Mouse (Mus musculus) midbrain, embryonic 15.5 days (tissue): ENCODE data around the gene Mcoln2. TPM values are rescaled to one million over a fixed set of nuclear protein-coding genes. Genes with fewer than 3 reads are reported as not detected.

ENCODE experiments used
- ATAC-seq: fragments of 200-750 bp; cut with Nextera tagmentation; replicated peaks from 2 replicates; pipeline ENCODE4 v1.8.0; 2017; ENCODE audit warnings: moderate TSS enrichment
- H3K27ac ChIP-seq: fragments of 300-500 bp; sonication (generic); 2 replicates; pipeline ENCODE4 v1.5.1; 2015; ENCODE audit warnings: mild to moderate bottlenecking, inconsistent platforms
- H3K27me3 ChIP-seq: fragments of 300-500 bp; sonication (generic); replicated peaks from 2 replicates; pipeline ENCODE4 v1.6.1; 2015; ENCODE audit warnings: inconsistent platforms
- H3K36me3 ChIP-seq: fragments of 300-500 bp; sonication (generic); replicated peaks from 2 replicates; pipeline ENCODE4 v1.6.1; 2015; ENCODE audit warnings: inconsistent platforms
- H3K4me1 ChIP-seq: fragments of 300-500 bp; sonication (generic); 2 replicates; pipeline ENCODE4 v1.6.1; 2015; ENCODE audit warnings: inconsistent platforms
- H3K4me2 ChIP-seq: fragments of 300-500 bp; sonication (generic); 2 replicates; pipeline ENCODE4 v1.6.1; 2015; ENCODE audit warnings: inconsistent platforms, mild to moderate bottlenecking, moderate library complexity
- H3K4me3 ChIP-seq: fragments of 300-500 bp; sonication (generic); 2 replicates; pipeline ENCODE4 v1.5.1; 2015; ENCODE audit warnings: mild to moderate bottlenecking, inconsistent platforms
- H3K9ac ChIP-seq: fragments of 300-500 bp; sonication (generic); 2 replicates; pipeline ENCODE4 v1.6.1; 2015; ENCODE audit warnings: mild to moderate bottlenecking, inconsistent platforms
- H3K9me3 ChIP-seq: fragments of 300-500 bp; sonication (generic); 2 replicates; pipeline ENCODE4 v1.6.1; 2016; ENCODE audit warnings: inconsistent platforms
- WGBS: fragments of 180-500 bp; shearing (Covaris S2); methylation state at CpG from one replicate; pipeline ENCODE4 v1.1.7; 2015; ENCODE audit warnings: mixed read lengths; 5-methylcytosine and 5-hydroxymethylcytosine counted together
- polyA plus RNA-seq: library from polyadenylated mRNA; unstranded; fragments of >200 nt; fragmentation: Nextera tagmentation; extraction: Ambion mirVana; gene quantifications from 2 replicates; pipeline ENCODE4 v1.2.1, GENCODE M21; 2015

Mcoln2 gene
- polyA plus RNA-seq, 1 experiment from 2014 or later: 0.13 TPM

DNA sequence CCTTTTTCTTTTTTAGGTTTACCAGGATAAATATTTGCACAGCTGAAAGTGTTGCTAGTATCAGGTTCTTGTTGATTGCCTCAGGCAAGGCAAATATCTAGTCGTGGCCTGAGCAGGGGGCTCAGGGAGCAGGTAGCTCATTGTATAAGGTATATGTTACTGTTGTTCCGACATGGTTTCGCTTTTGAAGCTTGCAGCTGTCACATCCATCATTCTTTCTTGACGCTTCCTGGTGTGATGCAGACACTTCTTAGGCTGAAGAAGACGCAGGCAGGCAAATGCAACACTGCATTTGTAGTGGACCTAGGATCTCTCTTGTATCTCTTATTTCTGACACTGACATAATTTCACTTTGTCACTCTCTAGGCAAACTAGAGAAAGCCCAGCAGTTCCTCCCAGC, 63.7 kb downstream of the Mcoln2 start:
- H3K9me3 ChIP-seq: no peaks in the 10 kb centered on the region
- no peak overlapping the region for H3K9ac ChIP-seq
- no peak for ATAC-seq
- H3K36me3 ChIP-seq: no peaks in the 10 kb centered on the region
- no peak overlapping the region for H3K4me3 ChIP-seq
- 83% methylated on average over 5 of the region's 5 CpGs for WGBS
- no peaks in the 10 kb centered on the region for H3K4me1 ChIP-seq
- no peak overlapping the region for H3K27ac ChIP-seq
- H3K27me3 ChIP-seq: no peaks in the 10 kb centered on the region
- H3K4me2 ChIP-seq: no peak overlapping the region

DNA sequence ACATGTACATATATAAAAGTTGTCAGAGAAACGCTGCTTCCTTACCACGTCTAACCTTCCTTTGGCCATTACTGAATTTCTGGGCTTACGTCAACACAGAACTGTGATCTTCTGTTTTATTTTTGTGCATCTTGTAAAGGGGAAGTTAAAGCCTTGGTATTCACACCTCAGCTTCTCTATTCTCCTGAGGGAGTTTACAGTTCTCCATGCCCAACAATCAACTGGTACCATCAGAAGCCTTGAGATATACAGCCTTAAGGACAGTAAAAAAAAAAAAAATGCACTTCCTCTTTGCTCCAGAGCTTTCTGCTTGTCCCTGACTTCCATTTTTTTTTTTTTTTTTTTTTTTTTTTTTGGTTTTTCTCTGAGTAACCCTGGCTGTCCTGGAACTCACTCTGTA, 66.9 kb downstream of the Mcoln2 start:
- peaks cover 11% of the 10 kb centered on the region for H3K4me1 ChIP-seq
- no peak overlapping the region for H3K4me3 ChIP-seq
- H3K4me2 ChIP-seq: no peak overlapping the region
- no peak for ATAC-seq
- H3K36me3 ChIP-seq: no peaks in the 10 kb centered on the region
- H3K27ac ChIP-seq: no peak overlapping the region
- H3K9ac ChIP-seq: no peak overlapping the region
- H3K27me3 ChIP-seq: peaks cover 18% of the 10 kb centered on the region
- no peaks in the 10 kb centered on the region for H3K9me3 ChIP-seq
- WGBS: 98% methylated on average over 3 of the region's 3 CpGs

DNA sequence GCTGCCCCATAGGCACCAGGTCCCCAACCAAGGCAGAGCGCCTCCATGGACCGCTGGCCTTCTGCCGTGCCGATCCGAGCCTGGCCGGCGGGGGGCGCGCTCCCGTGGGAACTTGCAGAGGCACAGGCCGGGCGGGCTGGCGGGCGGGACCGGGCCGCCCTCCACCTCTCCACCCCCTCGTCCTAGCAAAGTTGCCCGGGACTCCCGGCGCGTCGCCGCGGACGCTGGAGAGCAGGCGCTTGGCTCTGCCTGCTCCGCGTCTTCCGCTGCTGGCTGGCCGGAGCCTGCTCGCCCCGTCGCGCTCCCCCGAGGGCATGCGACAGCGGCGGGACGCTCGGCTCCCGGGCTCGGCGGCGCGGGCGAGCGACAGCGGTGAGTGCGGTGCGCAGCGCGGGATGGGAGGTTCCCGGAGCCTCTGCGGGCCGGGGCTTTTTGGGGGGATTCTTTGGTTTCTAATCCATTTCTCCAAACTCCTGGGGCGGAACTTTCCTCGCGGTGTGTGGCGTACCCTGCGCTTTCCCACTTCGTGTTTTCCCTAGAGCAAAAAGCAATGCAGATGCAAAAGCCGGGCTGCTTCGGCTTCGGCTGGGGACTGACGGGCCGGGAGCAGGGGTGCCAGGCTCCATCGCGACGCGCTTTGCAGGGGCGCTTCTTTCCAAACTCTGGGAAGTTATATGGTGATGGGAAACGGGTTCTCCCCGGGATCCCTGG, 71.3 kb downstream of the Mcoln2 start, which contains the start of gene Lpar3:
Gene Lpar3 (plus strand): TSS at position 188 of the 711 bp plus-strand sequence.
- Histone ChIP-seq H3K36me3 (no peaks in the 10 kb centered on the region), H3K9ac (peak within 1 kb of the TSS; percentile 31; the same call in 1 of the 2 replicates), H3K27ac (no peak within 1 kb of the TSS), H3K27me3 (peaks cover 38% of the 10 kb centered on the region), H3K4me3 (peak within 1 kb of the TSS; percentile 48), H3K4me1 (peaks cover 11% of the 10 kb centered on the region), H3K9me3 (no peaks in the 10 kb centered on the region), H3K4me2 (peak within 1 kb of the TSS; percentile 89)
- under 1% methylated on average over 73 of the region's 73 CpGs for WGBS
- ATAC-seq: peak; percentile 67

GRCm38 (mm10) chr3:146224271-146224670, 74.6 kb downstream of the Mcoln2 start:
- Histone ChIP-seq H3K9ac (no peak overlapping the region), H3K27me3 (peaks cover 38% of the 10 kb centered on the region), H3K4me2 (no peak overlapping the region), H3K4me1 (peaks cover 11% of the 10 kb centered on the region), H3K4me3 (no peak overlapping the region), H3K36me3 (no peaks in the 10 kb centered on the region), H3K27ac (no peak overlapping the region), H3K9me3 (no peaks in the 10 kb centered on the region)
- ATAC-seq: no peak
- WGBS: 78% methylated on average over 4 of the region's 4 CpGs

DNA sequence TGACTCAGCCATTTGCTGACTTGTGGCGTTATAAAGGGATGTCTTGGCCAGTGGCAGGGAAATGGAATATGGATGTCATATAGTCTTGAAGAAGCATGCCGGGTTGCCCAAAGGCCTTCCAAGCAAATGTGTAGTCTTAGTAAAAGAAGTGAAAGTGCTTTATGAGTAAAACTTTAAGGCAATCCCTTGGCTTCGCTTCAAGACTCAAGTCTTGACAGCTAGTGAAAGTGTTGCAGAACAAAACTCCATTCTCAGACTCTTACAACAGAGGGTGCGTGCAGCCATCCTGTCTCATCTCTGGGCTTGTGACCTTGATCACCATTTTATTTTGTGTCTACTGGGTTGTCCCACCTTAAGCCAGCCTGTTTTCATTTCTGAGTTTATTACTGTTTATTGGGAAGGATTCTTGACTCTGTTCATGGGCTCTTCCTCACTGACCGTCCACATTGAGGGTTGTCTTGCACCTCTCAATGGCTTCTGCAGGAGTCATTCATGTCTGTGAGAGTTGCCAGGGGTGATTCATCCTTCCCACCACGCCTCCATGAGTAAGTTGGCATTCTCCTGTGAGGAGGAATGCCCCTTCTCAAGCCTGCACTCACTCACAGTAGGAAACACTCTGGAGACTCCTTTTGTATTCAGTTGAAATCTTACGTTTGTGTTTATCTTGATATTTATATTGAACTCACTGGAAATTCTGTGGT, 75.6 kb downstream of the Mcoln2 start:
- no peak overlapping the region for H3K27ac ChIP-seq
- no peaks in the 10 kb centered on the region for H3K9me3 ChIP-seq
- peaks cover 34% of the 10 kb centered on the region for H3K27me3 ChIP-seq
- no peak overlapping the region for H3K4me2 ChIP-seq
- no peak overlapping the region for H3K9ac ChIP-seq
- no peak overlapping the region for H3K4me3 ChIP-seq
- whole genome bisulfite sequencing: 77% methylated on average over 7 of the region's 7 CpGs
- no peak for ATAC-seq
- no peaks in the 10 kb centered on the region for H3K36me3 ChIP-seq
- H3K4me1 ChIP-seq: peaks cover 11% of the 10 kb centered on the region

GRCm38 (mm10) chr3:146227427-146227826, 77.8 kb downstream of the Mcoln2 start:
- H3K4me3 ChIP-seq: no peak overlapping the region
- peaks cover 13% of the 10 kb centered on the region for H3K27me3 ChIP-seq
- H3K9ac ChIP-seq: no peak overlapping the region
- ATAC-seq: no peak
- no peak overlapping the region for H3K4me2 ChIP-seq
- H3K36me3 ChIP-seq: no peaks in the 10 kb centered on the region
- H3K4me1 ChIP-seq: no peaks in the 10 kb centered on the region
- no peaks in the 10 kb centered on the region for H3K9me3 ChIP-seq
- no peak overlapping the region for H3K27ac ChIP-seq
- WGBS: 69% methylated on average over 3 of the region's 3 CpGs

DNA sequence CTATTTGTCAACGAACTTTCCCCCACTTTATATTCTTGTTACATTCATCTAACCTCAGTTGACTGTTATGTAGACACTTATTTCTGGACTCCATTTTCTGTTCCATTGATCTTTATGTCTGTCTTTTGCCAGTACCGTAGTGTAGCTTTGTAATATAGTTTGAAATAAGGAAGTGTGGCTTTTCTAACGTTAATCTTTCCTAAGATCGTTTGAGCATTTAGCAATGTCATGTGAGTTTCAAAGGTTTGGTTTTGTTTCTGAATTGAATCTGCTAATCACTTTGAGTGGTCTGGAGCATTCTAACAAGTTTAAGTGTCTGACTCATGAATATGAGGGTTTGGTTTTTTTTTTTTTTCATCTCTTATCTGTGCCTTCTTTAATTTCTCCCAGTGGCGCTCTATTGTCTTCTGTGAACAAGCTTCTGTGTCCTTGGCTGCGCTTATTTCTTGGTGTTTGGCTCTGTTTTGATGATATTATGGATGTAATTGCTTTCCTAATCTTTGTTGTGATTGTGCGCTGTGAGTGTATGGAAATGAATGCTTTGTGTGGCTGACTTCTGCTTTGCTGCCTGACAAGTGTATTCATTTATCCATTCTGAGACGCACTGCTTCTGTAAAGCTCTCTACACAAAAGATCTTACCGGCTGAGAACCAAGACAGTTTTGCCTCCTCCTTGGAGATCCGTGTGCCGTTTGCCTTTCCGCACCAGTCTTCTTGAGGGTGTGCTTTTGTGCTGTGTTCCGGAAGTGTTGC, 79.1 kb downstream of the Mcoln2 start:
- no peak for ATAC-seq
- H3K4me1 ChIP-seq: no peaks in the 10 kb centered on the region
- 47% methylated on average over 13 of the region's 13 CpGs for WGBS
- H3K9ac ChIP-seq: no peak overlapping the region
- no peaks in the 10 kb centered on the region for H3K9me3 ChIP-seq
- 0 out of 2 replicates have a peak, but pooled peaks cover 6% of the 10 kb centered on the region for H3K27me3 ChIP-seq
- H3K27ac ChIP-seq: no peak overlapping the region
- H3K4me2 ChIP-seq: no peak overlapping the region
- H3K36me3 ChIP-seq: no peaks in the 10 kb centered on the region
- no peak overlapping the region for H3K4me3 ChIP-seq

DNA sequence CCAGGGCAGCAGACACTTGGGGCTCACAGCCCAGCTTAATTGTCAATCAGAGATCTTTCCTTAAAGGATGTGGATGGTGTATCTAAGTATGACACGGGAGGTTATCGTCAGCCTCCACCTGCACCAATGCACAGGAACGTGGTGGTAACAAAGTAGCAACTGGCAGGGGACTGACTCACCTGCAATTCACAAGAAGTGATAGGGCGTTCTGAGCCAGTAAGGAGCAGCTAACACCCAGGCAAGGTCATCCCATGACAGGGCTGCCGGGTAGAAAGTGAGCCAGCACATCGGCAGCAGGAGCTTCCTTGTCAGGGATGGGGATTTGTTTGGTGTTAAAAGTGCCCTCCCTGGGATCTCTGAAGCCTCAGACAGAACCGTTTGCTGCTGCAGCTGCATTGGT, 83.1 kb downstream of the Mcoln2 start:
- WGBS: 75% methylated on average over 7 of the region's 7 CpGs
- H3K27ac ChIP-seq: no peak overlapping the region
- no peak overlapping the region for H3K4me2 ChIP-seq
- H3K4me1 ChIP-seq: no peaks in the 10 kb centered on the region
- H3K27me3 ChIP-seq: no peaks in the 10 kb centered on the region
- H3K9ac ChIP-seq: no peak overlapping the region
- no peaks in the 10 kb centered on the region for H3K36me3 ChIP-seq
- H3K4me3 ChIP-seq: no peak overlapping the region
- H3K9me3 ChIP-seq: no peaks in the 10 kb centered on the region
- ATAC-seq: no peak

- Histone ChIP-seq H3K27ac (no peak overlapping the region), H3K4me2 (no peak overlapping the region), H3K27me3 (no peaks in the 10 kb centered on the region), H3K4me1 (no peaks in the 10 kb centered on the region), H3K9me3 (no peaks in the 10 kb centered on the region), H3K4me3 (no peak overlapping the region), H3K9ac (no peak overlapping the region), H3K36me3 (no peaks in the 10 kb centered on the region)
- WGBS: 71% methylated on average over 4 of the region's 4 CpGs
- no peak for ATAC-seq
Observed at GRCm38 (mm10) chr3:146233741-146234140, 84.1 kb downstream of the Mcoln2 start.

- Histone ChIP-seq H3K27me3 (no peaks in the 10 kb centered on the region), H3K9me3 (no peaks in the 10 kb centered on the region), H3K9ac (no peak overlapping the region), H3K36me3 (no peaks in the 10 kb centered on the region), H3K4me1 (no peaks in the 10 kb centered on the region), H3K4me3 (no peak overlapping the region), H3K27ac (no peak overlapping the region), H3K4me2 (no peak overlapping the region)
- 81% methylated on average over 10 of the region's 10 CpGs for WGBS
- no peak for ATAC-seq
Observed at GRCm38 (mm10) chr3:146234530-146234929, 84.9 kb downstream of the Mcoln2 start.

- 61% methylated on average over 8 of the region's 8 CpGs for WGBS
- no peaks in the 10 kb centered on the region for H3K36me3 ChIP-seq
- H3K4me3 ChIP-seq: no peak overlapping the region
- no peak overlapping the region for H3K27ac ChIP-seq
- no peaks in the 10 kb centered on the region for H3K4me1 ChIP-seq
- no peaks in the 10 kb centered on the region for H3K9me3 ChIP-seq
- no peak for ATAC-seq
- no peaks in the 10 kb centered on the region for H3K27me3 ChIP-seq
- no peak overlapping the region for H3K4me2 ChIP-seq
- H3K9ac ChIP-seq: no peak overlapping the region
Observed at GRCm38 (mm10) chr3:146236280-146236679, 86.6 kb downstream of the Mcoln2 start.

- H3K4me1 ChIP-seq: no peaks in the 10 kb centered on the region
- ATAC-seq: no peak
- WGBS: 73% methylated on average over 5 of the region's 5 CpGs
- no peak overlapping the region for H3K4me2 ChIP-seq
- no peaks in the 10 kb centered on the region for H3K9me3 ChIP-seq
- no peak overlapping the region for H3K9ac ChIP-seq
- H3K27me3 ChIP-seq: no peaks in the 10 kb centered on the region
- no peaks in the 10 kb centered on the region for H3K36me3 ChIP-seq
- H3K27ac ChIP-seq: no peak overlapping the region
- H3K4me3 ChIP-seq: no peak overlapping the region
Observed at GRCm38 (mm10) chr3:146237676-146238075, 88.0 kb downstream of the Mcoln2 start.
